Mouse (Mus musculus) E14TG2a.4 (cell line): Measurements from ENCODE around the gene Cercam.

Source experiments
- CTCF ChIP-seq: conservative IDR thresholded peaks from 2 replicates; pipeline ENCODE4 v1.5.1; 2014; ENCODE audit warnings: low read length
- POU5F1 ChIP-seq: IDR thresholded peaks from 2 replicates; pipeline ENCODE4 v1.6.1; 2014; ENCODE audit warnings: low read length, borderline replicate concordance

- no peak for TF ChIP-seq CTCF
- no peak for TF ChIP-seq POU5F1
Measured at GRCm38 (mm10) chr2:29879191-29879590, 10.2 kb downstream of the Cercam start.
